ENCODE assay signal across 29 mouse cellular contexts in the genomic region with DNA sequence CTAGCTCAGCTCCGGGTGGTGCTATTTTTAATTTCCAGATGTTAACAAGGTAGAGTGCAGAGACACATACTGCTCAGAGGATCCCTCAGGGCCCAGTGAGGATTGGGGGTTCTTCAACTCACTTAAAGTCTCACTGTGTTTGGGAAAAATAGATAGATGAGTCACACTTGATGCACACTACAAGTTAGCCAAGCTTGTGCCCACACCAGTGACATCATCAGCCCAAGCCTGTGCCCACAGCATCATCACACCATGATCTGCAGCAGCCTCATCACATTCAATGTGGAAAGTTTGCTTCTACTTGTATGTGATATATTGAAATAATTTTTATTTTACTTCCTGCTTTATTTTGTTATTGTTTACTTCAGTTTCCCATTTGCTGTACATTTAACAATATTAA.
DNase-seq lines count a peak whose midpoint lies in the region; ATAC-seq and TF ChIP-seq lines count a peak whose summit lies in the region.
"Had no signal": no experiment of that assay in that cellular context is flagged by ENCODE, and none has a peak within 500 bp of the region (broad histone marks: within the 10 kb centered on the region; RNA-seq: fewer than 3 reads in every experiment).

No protein-coding gene starts in this region.

- H3K36me3 ChIP-seq in CH12.LX (replicated peaks in 1 of 2; ENCODE audit: control insufficient read depth in 1 of 2, insufficient read depth in 1 of 2, low read length in 1 of 2) = no peaks in the 10 kb centered on the region
- no peaks in the 10 kb centered on the region for H3K36me3 ChIP-seq in forebrain, embryonic 13.5 days (ENCODE audit: poor library complexity, severe bottlenecking)
- H3K36me3 ChIP-seq: embryonic facial prominence, embryonic 10.5 days; embryonic facial prominence, embryonic 13.5 days; forebrain, embryonic 12.5 days; hindbrain, embryonic 10.5 days; hindbrain, embryonic 13.5 days; intestine, embryonic 15.5 days had no signal

- no peak for TF ChIP-seq CTCF in CH12.LX (conservative IDR thresholded peaks at IDR 0.05 in 1 of 2, IDR thresholded peaks at IDR 0.05 in 1 of 2; ENCODE audit: low read depth in 2 of 2, low read length in 2 of 2)

- TF ChIP-seq EP300 in CH12.LX (IDR thresholded peaks at IDR 0.05; ENCODE audit: low read length) = no peak

- H3K9me3 ChIP-seq in CH12.LX (replicated peaks; ENCODE audit: low read length) = no peaks in the 10 kb centered on the region
- H3K9me3 ChIP-seq in forebrain, embryonic 13.5 days (replicated peaks) = no peaks in the 10 kb centered on the region
- H3K9me3 ChIP-seq: embryonic facial prominence, embryonic 10.5 days; embryonic facial prominence, embryonic 13.5 days; forebrain, embryonic 12.5 days; hindbrain, embryonic 10.5 days; hindbrain, embryonic 13.5 days; intestine, embryonic 15.5 days had no signal

- H3K4me1 ChIP-seq in CH12.LX (ENCODE audit: control insufficient read depth in 1 of 2, insufficient read depth in 2 of 2) = peaks cover 6 to 23% of the 10 kb centered on the region in 2 experiments; a peak in 3 of 4 replicates
- H3K4me1 ChIP-seq in forebrain, embryonic 13.5 days = no peaks in the 10 kb centered on the region
- H3K4me1 ChIP-seq: embryonic facial prominence, embryonic 10.5 days; embryonic facial prominence, embryonic 13.5 days; forebrain, embryonic 12.5 days; hindbrain, embryonic 10.5 days; hindbrain, embryonic 13.5 days; intestine, embryonic 15.5 days had no signal

- dilution Hi-C loops in CH12.LX (cut with MboI; ENCODE audit: extremely low pct_ligation_motif_present, extremely low pct_unique_long_range_greater_than_20kb, low sequenced_read_pairs) = no loop called here

- no peak for TF ChIP-seq RAD21 in CH12.LX (IDR thresholded peaks at IDR 0.05; ENCODE audit: low read depth, low read length)

- in situ Hi-C loops in CH12.LX (cut with MboI; ENCODE audit: low pct_ligation_motif_present, low pct_unique_long_range_greater_than_20kb, low sequenced_read_pairs) = no loop called here

- TF ChIP-seq POLR2A in CH12.LX (IDR thresholded peaks at IDR 0.05; ENCODE audit: low read depth, low read length) = no peak

- 95% methylated on average over 1 of the region's 1 CpGs for WGBS in forebrain, embryonic 13.5 days

- no peak overlapping the region for H3K4me3 ChIP-seq in CH12.LX (replicated peaks in 1 of 3; ENCODE audit: low read depth in 2 of 3, low read length in 2 of 3, poor library complexity in 1 of 3)
- H3K4me3 ChIP-seq in forebrain, embryonic 13.5 days = no peak overlapping the region
- H3K4me3 ChIP-seq: embryonic facial prominence, embryonic 10.5 days; embryonic facial prominence, embryonic 13.5 days; erythroblast, embryonic 14.5 days; forebrain, embryonic 12.5 days; hindbrain, embryonic 10.5 days; hindbrain, embryonic 13.5 days; intestine, embryonic 15.5 days had no signal

- no peak overlapping the region for H3K9ac ChIP-seq in CH12.LX (ENCODE audit: insufficient read depth, low read depth)
- H3K9ac ChIP-seq in forebrain, embryonic 13.5 days = no peak overlapping the region
- H3K9ac ChIP-seq: embryonic facial prominence, embryonic 13.5 days; forebrain, embryonic 12.5 days; forebrain, postnatal 0 days; hindbrain, embryonic 13.5 days; intestine, embryonic 15.5 days had no signal

- no peaks in the 10 kb centered on the region for H3K27me3 ChIP-seq in CH12.LX (replicated peaks)
- H3K27me3 ChIP-seq in forebrain, embryonic 13.5 days = no peaks in the 10 kb centered on the region
- H3K27me3 ChIP-seq: embryonic facial prominence, embryonic 13.5 days; forebrain, embryonic 12.5 days; hindbrain, embryonic 13.5 days; intestine, embryonic 15.5 days; Patski had no signal

- DNase-seq in heart, adult 11 months = peak; percentile 24
- no peak for DNase-seq in heart, postnatal 36 days
- DNase-seq in right cerebral cortex, postnatal 25 days = peak; percentile 21
- DNase-seq in right cerebral cortex, postnatal 4 days = no peak
- DNase-seq in CH12.LX (ENCODE audit: extremely low read depth) = peak; percentile 28
- DNase-seq in brain, adult 2 months (ENCODE audit: low read depth, low spot score) = peak; percentile 79
- DNase-seq in ovary, postnatal 14 days (ENCODE audit: low spot score) = no peak
- DNase-seq: adrenal gland, postnatal 10 days; adrenal gland, postnatal 36 days; cerebellum, adult 11-12 months; cerebellum, adult 8-10 months; cerebellum, postnatal 10 days; cerebellum, postnatal 36 days; embryo, embryonic 11 days; forebrain, postnatal 0 days; gastrocnemius, postnatal 10 days; gastrocnemius, postnatal 36 days had no signal

- ATAC-seq in forebrain, embryonic 13.5 days = no peak
- ATAC-seq: CD4-positive, CD25-positive, alpha-beta regulatory T cell, adult 4 months; forebrain, postnatal 0 days; hindbrain, embryonic 16.5 days; intestine, embryonic 15.5 days; Patski had no signal

- no peak overlapping the region for H3K27ac ChIP-seq in CH12.LX (ENCODE audit: insufficient read depth, low read depth)
- H3K27ac ChIP-seq in forebrain, embryonic 13.5 days = no peak overlapping the region
- H3K27ac ChIP-seq: embryonic facial prominence, embryonic 10.5 days; embryonic facial prominence, embryonic 13.5 days; forebrain, embryonic 12.5 days; hindbrain, embryonic 10.5 days; hindbrain, embryonic 13.5 days; intestine, embryonic 15.5 days had no signal

- intact Hi-C loops in heart, postnatal 36 days (cut with DNase I) = no loop called here

- no peak overlapping the region for H3K4me2 ChIP-seq in CH12.LX (ENCODE audit: insufficient read depth, low read depth, poor library complexity, severe bottlenecking)
- H3K4me2 ChIP-seq in forebrain, embryonic 13.5 days = no peak overlapping the region
- H3K4me2 ChIP-seq: embryonic facial prominence, embryonic 13.5 days; forebrain, embryonic 12.5 days; heart, embryonic 11.5 days; hindbrain, embryonic 13.5 days; intestine, embryonic 15.5 days had no signal

- no peaks in the 10 kb centered on the region for H3K79me2 ChIP-seq in CH12.LX (replicated peaks; ENCODE audit: control insufficient read depth, extremely low read depth, insufficient read depth, poor library complexity, severe bottlenecking)

TF ChIP-seq in CH12.LX, 34 proteins besides CTCF, POLR2A, EP300 and RAD21:
- TF ChIP-seq CHD1 (IDR thresholded peaks at IDR 0.05; ENCODE audit: low read depth, low read length) (no peak), SMC3 (IDR thresholded peaks at IDR 0.05; ENCODE audit: low read depth, low read length) (no peak), ELF1 (IDR thresholded peaks at IDR 0.05; ENCODE audit: low read depth, low read length) (no peak), ZKSCAN1 (IDR thresholded peaks at IDR 0.05; ENCODE audit: borderline replicate concordance, low read depth, low read length) (no peak), UBTF (IDR thresholded peaks at IDR 0.05; ENCODE audit: low read depth, low read length) (no peak), GABPA (IDR thresholded peaks at IDR 0.05; ENCODE audit: insufficient replicate concordance, low read depth, low read length) (no peak), USF1 (IDR thresholded peaks at IDR 0.05; ENCODE audit: low read depth, low read length) (no peak), MAFK (IDR thresholded peaks at IDR 0.05; ENCODE audit: insufficient replicate concordance, low read length) (no peak)
TF ChIP-seq in CH12.LX: peak in this region for 0.

Comparison
In these comparisons a context has a peak if more than half of its experiments do, and no peak if none do; other contexts are left out.
1. DNase-seq: peak in heart, adult 11 months (single experiment), right cerebral cortex, postnatal 25 days (single experiment), CH12.LX (single experiment) and brain, adult 2 months (single experiment); none in heart, postnatal 36 days (0 of 2), right cerebral cortex, postnatal 4 days (single experiment) and ovary, postnatal 14 days (single experiment).